Mouse (Mus musculus): ENCODE data around the gene Nrm. TPM values are rescaled to one million over a fixed set of nuclear protein-coding genes. Genes with fewer than 3 reads are reported as not detected.

The Nrm gene
- polyA plus RNA-seq, 2 experiments: 49.5 to 80.7 TPM

GRCm38 (mm10) chr17:35907609-35908008 lies 46.5 kb downstream of the Nrm start:
- peaks cover 57% of the 10 kb centered on the region for H3K36me3 ChIP-seq (ENCODE audit: control insufficient read depth, insufficient read depth, low read length)
- no peak overlapping the region for H3K9ac ChIP-seq (ENCODE audit: low read depth, low read length, severe bottlenecking)
- 82% methylated on average over 2 of the region's 2 CpGs for WGBS
- DNase-seq (ENCODE audit: low spot score): no peak
- no peaks in the 10 kb centered on the region for H3K9me3 ChIP-seq (ENCODE audit: control insufficient read depth, low read length)
- no peak for TF ChIP-seq POLR2A (IDR thresholded peaks at IDR 0.05; ENCODE audit: borderline replicate concordance, extremely low read depth, insufficient read depth, insufficient read length)
- no peak for ATAC-seq (ENCODE audit: low FRiP score, low read depth)
- no peak overlapping the region for H3K27ac ChIP-seq (replicated peaks; ENCODE audit: low read depth, low read length)
- H3K4me1 ChIP-seq (ENCODE audit: control insufficient read depth, insufficient read depth, low read length): peaks cover 6% of the 10 kb centered on the region; the same call in 1 of the 2 replicates
- H3K4me2 ChIP-seq (replicated peaks; ENCODE audit: low read depth, low read length, severe bottlenecking): no peak overlapping the region
- H3K4me3 ChIP-seq (replicated peaks; ENCODE audit: low read length): no peak overlapping the region
- H3K27me3 ChIP-seq (ENCODE audit: control insufficient read depth, insufficient read depth, low read length): no peaks in the 10 kb centered on the region

DNA sequence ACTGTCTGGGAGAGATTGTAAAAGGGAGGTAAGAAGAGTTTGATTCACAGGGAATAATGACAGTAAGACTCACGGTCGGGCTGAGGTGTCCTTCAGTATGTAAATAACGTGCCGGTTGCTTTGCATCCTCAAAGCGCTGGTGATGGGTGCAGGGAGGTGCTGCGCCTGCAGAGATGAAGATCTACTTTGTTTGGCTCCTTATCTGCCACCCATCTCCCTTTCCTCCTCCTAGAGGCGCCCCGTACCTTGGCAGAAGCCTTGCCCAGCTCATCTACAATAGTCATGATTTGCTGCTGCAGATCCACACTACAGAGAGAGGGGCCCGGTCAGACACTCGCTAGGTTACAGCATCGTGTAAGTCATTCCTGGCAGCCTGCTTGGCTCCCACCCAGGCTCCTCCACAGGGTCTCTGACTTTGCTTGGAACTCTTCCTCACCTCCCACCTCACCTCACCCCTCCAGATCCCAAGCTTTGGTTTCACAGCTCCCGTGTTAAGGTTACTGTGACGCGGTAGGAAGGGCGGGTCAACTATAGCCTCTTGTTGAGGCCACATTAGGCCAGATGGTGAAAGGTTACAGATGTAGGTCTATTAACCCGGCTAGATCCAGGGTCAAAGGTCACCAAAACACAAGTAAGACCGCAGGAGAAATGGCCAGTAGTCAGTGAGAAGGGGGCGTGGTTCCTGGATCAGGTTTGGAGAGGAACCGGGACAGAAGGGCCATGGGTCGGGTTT lies 48.2 kb downstream of the Nrm start:
- no peak for DNase-seq (ENCODE audit: low spot score)
- H3K9me3 ChIP-seq (ENCODE audit: control insufficient read depth, low read length): no peaks in the 10 kb centered on the region
- H3K27ac ChIP-seq (replicated peaks; ENCODE audit: low read depth, low read length): peak overlapping the region; percentile 72; the same call in 1 of the 2 replicates
- H3K36me3 ChIP-seq (ENCODE audit: control insufficient read depth, insufficient read depth, low read length): peaks cover 52% of the 10 kb centered on the region
- peaks cover 6% of the 10 kb centered on the region; the same call in 1 of the 2 replicates for H3K4me1 ChIP-seq (ENCODE audit: control insufficient read depth, insufficient read depth, low read length)
- H3K27me3 ChIP-seq (ENCODE audit: control insufficient read depth, insufficient read depth, low read length): no peaks in the 10 kb centered on the region
- ATAC-seq (ENCODE audit: low FRiP score, low read depth): peak; percentile 38
- H3K4me2 ChIP-seq (replicated peaks; ENCODE audit: low read depth, low read length, severe bottlenecking): peak overlapping the region; percentile 86
- no peak for TF ChIP-seq POLR2A (IDR thresholded peaks at IDR 0.05; ENCODE audit: borderline replicate concordance, extremely low read depth, insufficient read depth, insufficient read length)
- peak overlapping the region; percentile 75 for H3K4me3 ChIP-seq (replicated peaks; ENCODE audit: low read length)
- WGBS: 24% methylated on average over 20 of the region's 20 CpGs
- peak overlapping the region; percentile 74 for H3K9ac ChIP-seq (ENCODE audit: low read depth, low read length, severe bottlenecking)

- peak; percentile 64; the same call in 1 of the 2 replicates for TF ChIP-seq POLR2A (IDR thresholded peaks at IDR 0.05; ENCODE audit: borderline replicate concordance, extremely low read depth, insufficient read depth, insufficient read length)
- 5% methylated on average over 21 of the region's 25 CpGs for WGBS
- peak within 1 kb of the TSS; percentile 74 for H3K9ac ChIP-seq (ENCODE audit: low read depth, low read length, severe bottlenecking)
These were observed 48.8 kb downstream of the Nrm start, which contains the start of gene Atat1 for GRCm38 (mm10) chr17:35909919-35910369. Gene Atat1, minus strand, starts transcription at chr17:35910075.

DNA sequence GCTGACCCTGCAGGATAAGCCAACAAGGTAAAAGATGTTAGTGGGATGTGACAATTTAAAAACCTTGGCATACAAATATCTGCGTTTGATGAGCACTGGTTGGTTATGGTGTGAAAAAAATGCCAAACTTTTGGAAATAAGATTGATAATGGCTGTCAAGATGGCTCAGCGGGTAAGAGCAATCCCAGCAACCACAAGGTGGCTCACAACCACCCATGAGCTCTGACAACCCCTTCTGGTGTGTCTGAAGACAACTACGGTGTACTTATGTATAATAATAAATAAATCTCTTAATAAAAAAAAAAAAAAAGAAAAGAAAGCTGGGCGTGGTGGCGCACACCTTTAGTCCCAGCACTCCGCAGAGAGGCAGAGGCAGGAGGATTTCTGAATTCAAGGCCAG lies 53.9 kb downstream of the Nrm start:
- DNase-seq (ENCODE audit: low spot score) (no peak), ATAC-seq (ENCODE audit: low FRiP score, low read depth) (no peak)
- Histone ChIP-seq H3K36me3 (ENCODE audit: control insufficient read depth, insufficient read depth, low read length) (peaks cover 35% of the 10 kb centered on the region), H3K27ac (replicated peaks; ENCODE audit: low read depth, low read length) (no peak overlapping the region), H3K4me1 (ENCODE audit: control insufficient read depth, insufficient read depth, low read length) (peaks cover 11% of the 10 kb centered on the region), H3K4me3 (replicated peaks; ENCODE audit: low read length) (peak overlapping the region; percentile 74), H3K27me3 (ENCODE audit: control insufficient read depth, insufficient read depth, low read length) (no peaks in the 10 kb centered on the region), H3K9me3 (ENCODE audit: control insufficient read depth, low read length) (no peaks in the 10 kb centered on the region), H3K4me2 (replicated peaks; ENCODE audit: low read depth, low read length, severe bottlenecking) (peak overlapping the region; percentile 77; the same call in 1 of the 2 replicates), H3K9ac (ENCODE audit: low read depth, low read length, severe bottlenecking) (no peak overlapping the region)
- no peak for TF ChIP-seq POLR2A (IDR thresholded peaks at IDR 0.05; ENCODE audit: borderline replicate concordance, extremely low read depth, insufficient read depth, insufficient read length)
- WGBS: 83% methylated on average over 6 of the region's 6 CpGs

More at GRCm38 (mm10) chr17:35909919-35910369, 48.8 kb downstream of the Nrm start, which contains the start of gene Atat1:
- H3K27ac ChIP-seq (replicated peaks; ENCODE audit: low read depth, low read length): peak within 1 kb of the TSS; percentile 72; the same call in 1 of the 2 replicates
- peak; percentile 93 for ATAC-seq (ENCODE audit: low FRiP score, low read depth)
- H3K27me3 ChIP-seq (ENCODE audit: control insufficient read depth, insufficient read depth, low read length): no peaks in the 10 kb centered on the region
- DNase-seq (ENCODE audit: low spot score): peak; percentile 93
- peak within 1 kb of the TSS; percentile 86 for H3K4me2 ChIP-seq (replicated peaks; ENCODE audit: low read depth, low read length, severe bottlenecking)
- H3K36me3 ChIP-seq (ENCODE audit: control insufficient read depth, insufficient read depth, low read length): peaks cover 47% of the 10 kb centered on the region
- H3K9me3 ChIP-seq (ENCODE audit: control insufficient read depth, low read length): no peaks in the 10 kb centered on the region
- peak within 1 kb of the TSS; percentile 75 for H3K4me3 ChIP-seq (replicated peaks; ENCODE audit: low read length)
- peaks cover 6% of the 10 kb centered on the region; the same call in 1 of the 2 replicates for H3K4me1 ChIP-seq (ENCODE audit: control insufficient read depth, insufficient read depth, low read length)

Small RNA genes within 50 kb of the gene (microRNA-seq; reads per million reads assigned to microRNA genes)
- 0.92 reads per million for gene Gm28033

Other genes starting within 250 kb of the Nrm start
- not detected in 2 replicates for gene Gm9573, start 234.7 kb upstream of the Nrm start, polyA plus RNA-seq (2012; rRNA removed)
- gene Gm9573, start 234.7 kb upstream of the Nrm start, polyA plus RNA-seq (2014; fragmentation: Nextera tagmentation; extraction: Ambion mirVana): not detected in 2 replicates
- 0.13 and 0.30 TPM in 2 replicates for gene Mucl3, start 217.6 kb upstream of the Nrm start, polyA plus RNA-seq (2012; rRNA removed)
- gene Mucl3, start 217.6 kb upstream of the Nrm start, polyA plus RNA-seq (2014; fragmentation: Nextera tagmentation; extraction: Ambion mirVana): 0.22 TPM in 1 of 2 replicates, not detected in the other
- gene Vars2, start 193.7 kb upstream of the Nrm start, polyA plus RNA-seq (2012; rRNA removed): 35.4 and 47.8 TPM in 2 replicates
- 14.8 and 18.7 TPM in 2 replicates for gene Vars2, start 193.7 kb upstream of the Nrm start, polyA plus RNA-seq (2014; fragmentation: Nextera tagmentation; extraction: Ambion mirVana)
- 43.0 and 52.0 TPM in 2 replicates for gene Gtf2h4, start 187.6 kb upstream of the Nrm start, polyA plus RNA-seq (2012; rRNA removed)
- gene Gtf2h4, start 187.6 kb upstream of the Nrm start, polyA plus RNA-seq (2014; fragmentation: Nextera tagmentation; extraction: Ambion mirVana): 40.7 and 44.9 TPM in 2 replicates
- 49.4 and 60.1 TPM in 2 replicates for gene Ddr1, start 156.7 kb upstream of the Nrm start, polyA plus RNA-seq (2012; rRNA removed)
- gene Ddr1, start 156.7 kb upstream of the Nrm start, polyA plus RNA-seq (2014; fragmentation: Nextera tagmentation; extraction: Ambion mirVana): 56.7 and 58.2 TPM in 2 replicates
- 10.8 and 12.2 TPM in 2 replicates for gene Ier3, start 39.6 kb upstream of the Nrm start, polyA plus RNA-seq (2012; rRNA removed)
- 8.8 and 8.9 TPM in 2 replicates for gene Ier3, start 39.6 kb upstream of the Nrm start, polyA plus RNA-seq (2014; fragmentation: Nextera tagmentation; extraction: Ambion mirVana)
- gene Flot1, start 38.1 kb upstream of the Nrm start, polyA plus RNA-seq (2012; rRNA removed): 61.8 and 66.3 TPM in 2 replicates
- 47.2 and 53.7 TPM in 2 replicates for gene Flot1, start 38.1 kb upstream of the Nrm start, polyA plus RNA-seq (2014; fragmentation: Nextera tagmentation; extraction: Ambion mirVana)
- 1,341 and 1,699 TPM in 2 replicates for gene Tubb5, start 23.0 kb upstream of the Nrm start, polyA plus RNA-seq (2012; rRNA removed)
- gene Tubb5, start 23.0 kb upstream of the Nrm start, polyA plus RNA-seq (2014; fragmentation: Nextera tagmentation; extraction: Ambion mirVana): 808 and 880 TPM in 2 replicates
- gene Mdc1, start 19.8 kb upstream of the Nrm start, polyA plus RNA-seq (2012; rRNA removed): 24.9 and 28.8 TPM in 2 replicates
- 12.2 and 13.9 TPM in 2 replicates for gene Mdc1, start 19.8 kb upstream of the Nrm start, polyA plus RNA-seq (2014; fragmentation: Nextera tagmentation; extraction: Ambion mirVana)
- 47.2 and 56.2 TPM in 2 replicates for gene Ppp1r18, start 4.3 kb downstream of the Nrm start, polyA plus RNA-seq (2012; rRNA removed)
- 26.0 and 26.3 TPM in 2 replicates for gene Ppp1r18, start 4.3 kb downstream of the Nrm start, polyA plus RNA-seq (2014; fragmentation: Nextera tagmentation; extraction: Ambion mirVana)
- gene Dhx16, start 18.5 kb downstream of the Nrm start, polyA plus RNA-seq (2012; rRNA removed): 78.6 and 90.5 TPM in 2 replicates
- 40.0 and 43.4 TPM in 2 replicates for gene Dhx16, start 18.5 kb downstream of the Nrm start, polyA plus RNA-seq (2014; fragmentation: Nextera tagmentation; extraction: Ambion mirVana)
- 53.9 and 68.4 TPM in 2 replicates for gene 2310061I04Rik, start 36.1 kb downstream of the Nrm start, polyA plus RNA-seq (2012; rRNA removed)
- 20.6 and 20.7 TPM in 2 replicates for gene 2310061I04Rik, start 36.1 kb downstream of the Nrm start, polyA plus RNA-seq (2014; fragmentation: Nextera tagmentation; extraction: Ambion mirVana)
- 157 and 189 TPM in 2 replicates for gene Atat1, start 48.8 kb downstream of the Nrm start, polyA plus RNA-seq (2012; rRNA removed)
- gene Atat1, start 48.8 kb downstream of the Nrm start, polyA plus RNA-seq (2014; fragmentation: Nextera tagmentation; extraction: Ambion mirVana): 68.7 and 88.1 TPM in 2 replicates
- gene Mrps18b, start 55.1 kb downstream of the Nrm start, polyA plus RNA-seq (2012; rRNA removed): 62.7 and 62.9 TPM in 2 replicates
- 68.0 and 70.3 TPM in 2 replicates for gene Mrps18b, start 55.1 kb downstream of the Nrm start, polyA plus RNA-seq (2014; fragmentation: Nextera tagmentation; extraction: Ambion mirVana)
- gene Ppp1r10, start 55.1 kb downstream of the Nrm start, polyA plus RNA-seq (2012; rRNA removed): 39.9 and 41.6 TPM in 2 replicates
- gene Ppp1r10, start 55.1 kb downstream of the Nrm start, polyA plus RNA-seq (2014; fragmentation: Nextera tagmentation; extraction: Ambion mirVana): 30.8 and 34.2 TPM in 2 replicates
- 73.4 and 83.1 TPM in 2 replicates for gene Abcf1, start 108.4 kb downstream of the Nrm start, polyA plus RNA-seq (2012; rRNA removed)
- 77.2 and 84.6 TPM in 2 replicates for gene Abcf1, start 108.4 kb downstream of the Nrm start, polyA plus RNA-seq (2014; fragmentation: Nextera tagmentation; extraction: Ambion mirVana)
- gene Gnl1, start 118.5 kb downstream of the Nrm start, polyA plus RNA-seq (2012; rRNA removed): 37.7 and 41.8 TPM in 2 replicates
- 43.4 and 49.5 TPM in 2 replicates for gene Gnl1, start 118.5 kb downstream of the Nrm start, polyA plus RNA-seq (2014; fragmentation: Nextera tagmentation; extraction: Ambion mirVana)
- gene Prr3, start 118.9 kb downstream of the Nrm start, polyA plus RNA-seq (2012; rRNA removed): 57.8 and 62.8 TPM in 2 replicates
- 33.3 and 34.7 TPM in 2 replicates for gene Prr3, start 118.9 kb downstream of the Nrm start, polyA plus RNA-seq (2014; fragmentation: Nextera tagmentation; extraction: Ambion mirVana)
- 0.14 and 0.42 TPM in 2 replicates for gene H2-T24, start 159.2 kb downstream of the Nrm start, polyA plus RNA-seq (2012; rRNA removed)
- gene H2-T24, start 159.2 kb downstream of the Nrm start, polyA plus RNA-seq (2014; fragmentation: Nextera tagmentation; extraction: Ambion mirVana): 1.5 and 3.3 TPM in 2 replicates
- 13.5 and 15.0 TPM in 2 replicates for gene H2-T23, start 171.5 kb downstream of the Nrm start, polyA plus RNA-seq (2012; rRNA removed)
- 10.0 and 10.8 TPM in 2 replicates for gene H2-T23, start 171.5 kb downstream of the Nrm start, polyA plus RNA-seq (2014; fragmentation: Nextera tagmentation; extraction: Ambion mirVana)
- 27.4 and 29.0 TPM in 2 replicates for gene H2-T22, start 181.4 kb downstream of the Nrm start, polyA plus RNA-seq (2012; rRNA removed)
- gene H2-T22, start 181.4 kb downstream of the Nrm start, polyA plus RNA-seq (2014; fragmentation: Nextera tagmentation; extraction: Ambion mirVana): 23.4 and 26.6 TPM in 2 replicates
- not detected in 2 replicates for gene Gm6034, start 181.6 kb downstream of the Nrm start, polyA plus RNA-seq (2012; rRNA removed)
- gene Gm6034, start 181.6 kb downstream of the Nrm start, polyA plus RNA-seq (2014; fragmentation: Nextera tagmentation; extraction: Ambion mirVana): not detected in 2 replicates
- gene Gm11127, start 197.1 kb downstream of the Nrm start, polyA plus RNA-seq (2012; rRNA removed): 0.12 and 0.21 TPM in 2 replicates
- not detected in 2 replicates for gene Gm11127, start 197.1 kb downstream of the Nrm start, polyA plus RNA-seq (2014; fragmentation: Nextera tagmentation; extraction: Ambion mirVana)